Mouse (Mus musculus) liver, embryonic 11.5 days (tissue): Measurements from ENCODE around the gene Serpinb7. TPM values are rescaled to one million over a fixed set of nuclear protein-coding genes. Genes with fewer than 3 reads are reported as not detected.

Experiments
- ATAC-seq: fragments of 200-750 bp; cut with Nextera tagmentation; replicated peaks from 2 replicates; pipeline ENCODE4 v1.8.0; 2017; ENCODE audit warnings: moderate number of reproducible peaks, mild to moderate bottlenecking, moderate TSS enrichment, moderate library complexity; ENCODE audit not compliant: low FRiP score
- DNase-seq: peaks from one replicate; pipeline ENCODE4 v3.0.0-alpha.2; 2017; ENCODE audit warnings: low spot score
- H3K27ac ChIP-seq: fragments of 300-500 bp; sonication (generic); 2 replicates; pipeline ENCODE4 v1.5.1; 2014; ENCODE audit warnings: mild to moderate bottlenecking, low read depth, low read length, control low read depth
- H3K27me3 ChIP-seq: fragments of 300-500 bp; sonication (generic); replicated peaks from 2 replicates; pipeline ENCODE4 v1.6.1; 2014; ENCODE audit warnings: low read length, mixed read lengths; ENCODE audit not compliant: control insufficient read depth, insufficient read depth
- H3K36me3 ChIP-seq: fragments of 300-500 bp; sonication (generic); 2 replicates; pipeline ENCODE4 v1.6.1; 2014; ENCODE audit warnings: mild to moderate bottlenecking, low read length, moderate library complexity, mixed read lengths; ENCODE audit not compliant: control insufficient read depth, insufficient read depth
- H3K4me1 ChIP-seq: fragments of 300-500 bp; sonication (generic); replicated peaks from 2 replicates; pipeline ENCODE4 v1.6.1; 2014; ENCODE audit warnings: low read length, mixed read lengths; ENCODE audit not compliant: control insufficient read depth, insufficient read depth
- H3K4me2 ChIP-seq: fragments of 300-500 bp; sonication (generic); 2 replicates; pipeline ENCODE4 v1.6.1; 2014; ENCODE audit warnings: mild to moderate bottlenecking, control low read depth, moderate library complexity
- H3K4me3 ChIP-seq: fragments of 300-500 bp; sonication (generic); 2 replicates; pipeline ENCODE4 v1.5.1; 2014; ENCODE audit warnings: low read depth, low read length, control low read depth
- H3K9ac ChIP-seq: fragments of 300-500 bp; sonication (generic); 2 replicates; pipeline ENCODE4 v1.6.1; 2014; ENCODE audit warnings: low read depth, low read length, control low read depth
- H3K9me3 ChIP-seq: fragments of 300-500 bp; sonication (generic); 2 replicates; pipeline ENCODE4 v1.6.1; 2016; ENCODE audit warnings: low read length, inconsistent platforms, mixed read lengths; ENCODE audit not compliant: control insufficient read depth
- WGBS: fragments of 180-500 bp; shearing (Covaris S2); extraction: QIAGEN DNeasy Blood & Tissue Kit; methylation state at CpG from one replicate; pipeline ENCODE4 v1.1.7; 2014; 5-methylcytosine and 5-hydroxymethylcytosine counted together
- polyA plus RNA-seq: library from polyadenylated mRNA; unstranded; fragments of >200 nt; fragmentation: Nextera tagmentation; extraction: Ambion mirVana; gene quantifications from 2 replicates; pipeline ENCODE4 v1.2.1, GENCODE M21; 2014

Serpinb7 gene
- polyA plus RNA-seq, 1 experiment from 2014 or later: 0.08 TPM

GRCm38 (mm10) chr1:107435528-107435927 is 36.1 kb downstream of the Serpinb7 start:
- H3K36me3 ChIP-seq: no peaks in the 10 kb centered on the region
- no peak overlapping the region for H3K9ac ChIP-seq
- WGBS: 76% methylated on average over 2 of the region's 2 CpGs
- H3K4me1 ChIP-seq: no peaks in the 10 kb centered on the region
- H3K4me2 ChIP-seq: no peak overlapping the region
- H3K27me3 ChIP-seq: no peaks in the 10 kb centered on the region
- no peak overlapping the region for H3K27ac ChIP-seq
- ATAC-seq (no peak), DNase-seq (no peak)
- no peaks in the 10 kb centered on the region for H3K9me3 ChIP-seq
- H3K4me3 ChIP-seq: no peak overlapping the region

GRCm38 (mm10) chr1:107439462-107439861 is 40.0 kb downstream of the Serpinb7 start:
- Histone ChIP-seq H3K4me1 (no peaks in the 10 kb centered on the region), H3K9ac (no peak overlapping the region), H3K27me3 (no peaks in the 10 kb centered on the region), H3K27ac (no peak overlapping the region), H3K36me3 (no peaks in the 10 kb centered on the region), H3K4me2 (no peak overlapping the region), H3K9me3 (no peaks in the 10 kb centered on the region), H3K4me3 (no peak overlapping the region)
- DNase-seq (no peak), ATAC-seq (no peak)
- 81% methylated on average over 3 of the region's 3 CpGs for WGBS

DNA sequence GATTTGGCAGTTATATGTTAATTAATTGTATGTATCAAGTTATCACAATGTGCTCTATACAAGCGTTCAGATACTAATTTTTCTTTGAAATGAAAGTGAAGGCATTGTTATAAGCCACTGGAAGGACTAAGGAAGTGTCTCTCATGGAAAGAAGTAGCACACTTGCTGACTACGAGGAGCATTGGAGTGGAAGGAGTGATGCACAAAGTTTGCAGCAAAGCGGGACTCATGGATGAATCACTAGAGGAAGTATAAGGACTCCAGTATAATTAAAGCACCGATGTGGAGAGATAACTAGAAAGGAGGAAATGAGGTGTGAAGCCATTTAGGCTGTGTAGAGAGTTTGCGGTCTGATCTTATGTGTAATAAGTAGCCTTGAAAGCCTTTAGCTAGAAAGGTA is 45.9 kb downstream of the Serpinb7 start:
- WGBS: 81% methylated on average over 5 of the region's 5 CpGs
- no peak for ATAC-seq
- no peaks in the 10 kb centered on the region for H3K4me1 ChIP-seq
- H3K4me2 ChIP-seq: no peak overlapping the region
- no peaks in the 10 kb centered on the region for H3K36me3 ChIP-seq
- H3K9ac ChIP-seq: no peak overlapping the region
- no peaks in the 10 kb centered on the region for H3K9me3 ChIP-seq
- DNase-seq: no peak
- no peak overlapping the region for H3K4me3 ChIP-seq
- no peaks in the 10 kb centered on the region for H3K27me3 ChIP-seq
- no peak overlapping the region for H3K27ac ChIP-seq

- DNase-seq (no peak), ATAC-seq (no peak)
- H3K9me3 ChIP-seq: no peaks in the 10 kb centered on the region
- H3K4me3 ChIP-seq: no peak overlapping the region
- H3K4me2 ChIP-seq: no peak overlapping the region
- no peak overlapping the region for H3K9ac ChIP-seq
- H3K27ac ChIP-seq: no peak overlapping the region
- H3K27me3 ChIP-seq: no peaks in the 10 kb centered on the region
- 77% methylated on average over 3 of the region's 3 CpGs for WGBS
- H3K36me3 ChIP-seq: no peaks in the 10 kb centered on the region
- H3K4me1 ChIP-seq: no peaks in the 10 kb centered on the region
These were observed 47.9 kb downstream of the Serpinb7 start for GRCm38 (mm10) chr1:107447228-107447931.

DNA sequence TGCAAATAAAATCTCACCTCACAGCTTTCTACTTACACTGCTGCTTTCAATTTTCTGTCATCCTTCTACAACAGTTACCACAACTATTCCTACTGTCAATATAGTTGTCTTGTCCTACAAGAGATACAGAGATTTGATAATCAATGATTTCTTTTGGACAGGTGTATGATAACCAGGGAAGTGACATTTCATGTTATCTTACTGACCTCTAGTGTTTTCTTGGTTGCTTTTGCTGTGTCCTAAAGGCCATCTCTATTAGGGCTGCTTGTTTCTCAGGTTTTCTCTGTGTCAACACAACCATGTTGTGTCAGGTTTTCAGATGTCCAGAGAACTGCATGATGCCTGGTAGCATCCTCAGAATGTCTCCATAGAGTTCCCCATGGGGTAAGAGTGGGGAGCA is 80.5 kb downstream of the Serpinb7 start:
- Histone ChIP-seq H3K9ac (no peak overlapping the region), H3K36me3 (no peaks in the 10 kb centered on the region), H3K4me2 (no peak overlapping the region), H3K9me3 (no peaks in the 10 kb centered on the region), H3K4me3 (no peak overlapping the region), H3K4me1 (no peaks in the 10 kb centered on the region), H3K27ac (no peak overlapping the region), H3K27me3 (no peaks in the 10 kb centered on the region)
- DNase-seq (no peak), ATAC-seq (no peak)

- no peaks in the 10 kb centered on the region for H3K4me1 ChIP-seq
- peak; percentile 29 for ATAC-seq
These were observed 82.0 kb downstream of the Serpinb7 start for GRCm38 (mm10) chr1:107481452-107481851.

GRCm38 (mm10) chr1:107489577-107489976 is 90.1 kb downstream of the Serpinb7 start:
- Histone ChIP-seq H3K9ac (no peak overlapping the region), H3K27ac (no peak overlapping the region), H3K4me2 (no peak overlapping the region), H3K4me3 (no peak overlapping the region), H3K9me3 (no peaks in the 10 kb centered on the region), H3K4me1 (no peaks in the 10 kb centered on the region), H3K36me3 (no peaks in the 10 kb centered on the region), H3K27me3 (no peaks in the 10 kb centered on the region)
- ATAC-seq (no peak), DNase-seq (no peak)
- 71% methylated on average over 8 of the region's 8 CpGs for WGBS

More at GRCm38 (mm10) chr1:107481452-107481851, 82.0 kb downstream of the Serpinb7 start:
- Histone ChIP-seq H3K27ac (no peak overlapping the region), H3K9ac (no peak overlapping the region), H3K36me3 (no peaks in the 10 kb centered on the region), H3K4me3 (no peak overlapping the region), H3K9me3 (no peaks in the 10 kb centered on the region), H3K4me2 (no peak overlapping the region), H3K27me3 (no peaks in the 10 kb centered on the region)
- 24% methylated on average over 11 of the region's 11 CpGs for WGBS
- DNase-seq: peak; percentile 56

GRCm38 (mm10) chr1:107496789-107497188 is 97.3 kb downstream of the Serpinb7 start:
- no peak overlapping the region for H3K4me2 ChIP-seq
- H3K4me1 ChIP-seq: no peaks in the 10 kb centered on the region
- ATAC-seq (peak; percentile 51; the same call in 1 of the 2 replicates), DNase-seq (no peak)
- H3K4me3 ChIP-seq: no peak overlapping the region
- H3K27ac ChIP-seq: no peak overlapping the region
- WGBS: 49% methylated on average over 2 of the region's 2 CpGs
- no peak overlapping the region for H3K9ac ChIP-seq
- H3K27me3 ChIP-seq: no peaks in the 10 kb centered on the region
- H3K36me3 ChIP-seq: no peaks in the 10 kb centered on the region
- H3K9me3 ChIP-seq: no peaks in the 10 kb centered on the region

- DNase-seq (no peak), ATAC-seq (no peak)
- no peaks in the 10 kb centered on the region for H3K4me1 ChIP-seq
- H3K27ac ChIP-seq: no peak overlapping the region
- no peaks in the 10 kb centered on the region for H3K36me3 ChIP-seq
- no peak overlapping the region for H3K4me2 ChIP-seq
- no peak overlapping the region for H3K9ac ChIP-seq
- no peak overlapping the region for H3K4me3 ChIP-seq
- H3K9me3 ChIP-seq: no peaks in the 10 kb centered on the region
- no peaks in the 10 kb centered on the region for H3K27me3 ChIP-seq
These were observed 102.6 kb downstream of the Serpinb7 start for GRCm38 (mm10) chr1:107502025-107502424.
